Mouse (Mus musculus) frontal cortex, postnatal 10 days (tissue): ENCODE data around the gene 1110004F10Rik.

ENCODE experiments used
- DNase-seq, 2 experiments: peaks; one replicate each; pipeline ENCODE4 v3.0.0; 2022; ENCODE audit warnings: low spot score in 2 of 2, mixed read lengths in 1 of 2

Gene 1110004F10Rik

GRCm38 (mm10) chr7:116092710-116093465 is 53.7 kb downstream of the 1110004F10Rik start:
- DNase-seq = peak; percentile 94

- no peak for DNase-seq
Measured at GRCm38 (mm10) chr7:116093466-116093850, 54.3 kb downstream of the 1110004F10Rik start.

GRCm38 (mm10) chr7:116099952-116100528 is 60.8 kb downstream of the 1110004F10Rik start:
- DNase-seq = no peak

GRCm38 (mm10) chr7:116103091-116103490 is 63.9 kb downstream of the 1110004F10Rik start:
- DNase-seq = no peak

GRCm38 (mm10) chr7:116110661-116111060 is 71.5 kb downstream of the 1110004F10Rik start:
- DNase-seq = no peak

- DNase-seq = no peak
Measured at GRCm38 (mm10) chr7:116111546-116111945, 72.3 kb downstream of the 1110004F10Rik start.

GRCm38 (mm10) chr7:116115216-116115930 is 76.2 kb downstream of the 1110004F10Rik start:
- DNase-seq = no peak

- no peak for DNase-seq
Measured at GRCm38 (mm10) chr7:116115991-116116390, 76.8 kb downstream of the 1110004F10Rik start.

GRCm38 (mm10) chr7:116119306-116119857 is 80.2 kb downstream of the 1110004F10Rik start:
- DNase-seq = no peak

- no peak for DNase-seq
Measured at GRCm38 (mm10) chr7:116120737-116121136, 81.5 kb downstream of the 1110004F10Rik start.

GRCm38 (mm10) chr7:116121202-116121601 is 82.0 kb downstream of the 1110004F10Rik start:
- DNase-seq = no peak

GRCm38 (mm10) chr7:116122981-116123596 is 83.9 kb downstream of the 1110004F10Rik start:
- peak in 1 of 2 experiments; percentile 23 for DNase-seq

- no peak for DNase-seq
Measured at GRCm38 (mm10) chr7:116123597-116123985, 84.4 kb downstream of the 1110004F10Rik start.

- no peak for DNase-seq
Measured at GRCm38 (mm10) chr7:116124057-116124456, 84.9 kb downstream of the 1110004F10Rik start.

GRCm38 (mm10) chr7:116125671-116126070 is 86.5 kb downstream of the 1110004F10Rik start:
- no peak for DNase-seq

- DNase-seq = no peak
Measured at GRCm38 (mm10) chr7:116127052-116127451, 87.9 kb downstream of the 1110004F10Rik start.

GRCm38 (mm10) chr7:116128286-116128685 is 89.1 kb downstream of the 1110004F10Rik start:
- no peak for DNase-seq

GRCm38 (mm10) chr7:116129374-116129773 is 90.2 kb downstream of the 1110004F10Rik start:
- no peak for DNase-seq

- peak in 1 of 2 experiments; percentile 29 for DNase-seq
Measured at GRCm38 (mm10) chr7:116131390-116131789, 92.2 kb downstream of the 1110004F10Rik start.

- DNase-seq = peak; percentile 53 to 70
Measured at GRCm38 (mm10) chr7:116132078-116132477, 92.9 kb downstream of the 1110004F10Rik start.

- no peak for DNase-seq
Measured at GRCm38 (mm10) chr7:116134413-116135292, 95.5 kb downstream of the 1110004F10Rik start.
